Mouse (Mus musculus) 416B (cell line): Measurements from ENCODE around the gene Evx1.

Experiments used
- DNase-seq: peaks from one replicate; pipeline ENCODE4 v3.0.0; 2011; ENCODE audit warnings: low read depth

The Evx1 gene

DNA sequence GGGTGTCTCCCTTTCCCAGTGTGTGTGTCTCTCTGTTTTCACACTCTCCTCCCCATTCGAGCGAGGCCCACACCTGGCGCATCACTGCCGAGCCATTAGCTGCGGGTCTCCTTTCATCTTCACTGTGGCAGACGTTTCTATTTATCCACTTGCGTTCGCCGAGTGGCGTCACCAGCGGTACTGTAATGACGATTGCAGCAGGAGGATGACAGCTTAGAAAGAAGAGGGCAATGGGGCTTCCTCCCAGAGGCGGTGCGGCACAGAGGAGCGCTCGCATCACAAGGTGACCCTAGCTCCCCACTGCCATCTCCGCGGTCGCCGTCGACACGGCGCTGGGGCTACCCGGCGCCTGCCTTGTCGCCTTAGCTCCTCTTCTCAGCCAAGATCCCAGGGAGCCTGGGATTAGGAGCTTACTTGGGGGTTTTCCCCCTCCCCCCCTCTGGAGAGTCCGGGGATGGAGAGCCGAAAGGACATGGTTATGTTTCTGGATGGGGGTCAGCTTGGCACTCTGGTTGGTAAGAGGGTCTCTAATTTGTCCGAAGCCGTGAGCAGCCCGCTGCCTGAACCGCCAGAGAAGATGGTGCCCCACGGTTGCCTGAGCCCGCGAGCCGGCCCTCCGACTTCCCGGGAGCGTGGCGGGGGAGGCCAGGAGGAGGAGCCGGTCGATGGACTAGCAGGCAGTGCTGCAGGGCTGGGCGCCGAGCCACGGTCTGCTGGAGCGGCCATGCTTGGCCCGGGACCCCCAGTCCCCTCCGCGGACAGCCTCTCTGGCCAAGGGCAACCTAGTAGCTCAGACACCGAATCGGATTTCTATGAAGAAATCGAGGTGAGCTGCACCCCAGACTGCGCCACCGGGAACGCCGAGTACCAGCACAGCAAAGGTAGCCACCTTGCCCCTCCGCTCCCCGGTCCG is at the start of gene Evx1:
Evx1 (plus strand) TSS at position 108 of the 913 bp plus-strand sequence.
- DNase-seq, result no peak

DNA sequence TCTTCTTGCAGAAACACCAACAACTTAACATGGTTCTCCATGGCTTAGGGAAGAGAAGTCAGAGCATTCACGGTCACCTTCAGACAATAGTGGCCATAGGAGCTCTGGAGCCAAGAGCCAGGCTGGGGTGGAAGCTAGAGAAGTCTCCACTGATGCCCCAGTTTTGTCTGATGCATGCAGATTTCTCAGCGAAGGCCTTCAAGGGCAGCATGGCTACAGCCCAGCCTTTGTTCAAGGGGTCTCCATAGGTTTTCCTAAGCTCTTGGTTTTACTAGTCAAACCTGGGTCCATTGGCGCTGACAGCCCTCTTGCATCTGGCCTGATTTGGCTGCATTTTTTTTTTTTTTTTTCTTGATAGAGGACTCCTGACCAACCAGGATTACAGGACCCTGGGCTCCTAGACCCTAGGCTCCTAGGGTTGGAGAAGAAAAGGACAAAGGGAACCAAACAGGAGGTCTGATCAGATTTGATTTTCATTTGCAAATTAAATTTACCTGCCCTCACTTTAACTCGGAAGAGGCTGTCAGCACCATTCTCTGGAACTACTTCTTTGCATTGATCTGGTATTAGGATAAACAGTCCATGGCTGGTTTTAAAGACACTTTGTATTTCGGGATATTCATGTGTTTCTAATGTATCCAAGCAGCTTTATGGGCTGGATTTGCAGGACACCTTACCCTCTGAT is 49.0 kb upstream of the Evx1 start:
- no peak for DNase-seq

DNA sequence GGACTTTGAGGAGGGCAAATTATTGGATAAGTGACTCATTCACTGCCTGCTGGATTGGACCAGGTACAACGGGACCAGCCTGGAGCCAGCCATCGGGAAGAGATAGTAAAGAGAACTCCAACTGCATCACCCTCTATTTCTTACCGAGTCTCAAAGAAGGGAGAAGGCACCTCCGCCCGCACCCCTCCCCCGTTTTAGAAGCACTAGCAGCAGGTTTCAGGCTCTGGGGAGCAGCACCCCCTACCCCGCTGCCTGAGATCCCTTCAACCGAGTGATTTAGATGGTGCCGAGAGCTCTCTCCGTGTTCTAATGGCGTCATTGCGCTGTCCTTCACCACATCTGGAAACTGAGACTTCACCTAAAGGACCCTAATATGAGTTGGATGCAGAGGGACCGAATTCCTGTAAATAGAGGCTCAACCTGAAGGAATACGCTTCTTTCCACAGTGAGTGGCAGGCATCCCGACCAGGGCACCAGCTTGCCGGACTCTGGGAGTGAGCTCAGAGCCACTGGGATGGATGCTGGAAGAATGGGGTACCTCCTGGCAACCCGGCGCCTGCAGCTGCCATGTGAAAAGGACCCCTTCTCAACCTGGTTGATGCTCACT is 47.9 kb upstream of the Evx1 start:
- no peak for DNase-seq

DNA sequence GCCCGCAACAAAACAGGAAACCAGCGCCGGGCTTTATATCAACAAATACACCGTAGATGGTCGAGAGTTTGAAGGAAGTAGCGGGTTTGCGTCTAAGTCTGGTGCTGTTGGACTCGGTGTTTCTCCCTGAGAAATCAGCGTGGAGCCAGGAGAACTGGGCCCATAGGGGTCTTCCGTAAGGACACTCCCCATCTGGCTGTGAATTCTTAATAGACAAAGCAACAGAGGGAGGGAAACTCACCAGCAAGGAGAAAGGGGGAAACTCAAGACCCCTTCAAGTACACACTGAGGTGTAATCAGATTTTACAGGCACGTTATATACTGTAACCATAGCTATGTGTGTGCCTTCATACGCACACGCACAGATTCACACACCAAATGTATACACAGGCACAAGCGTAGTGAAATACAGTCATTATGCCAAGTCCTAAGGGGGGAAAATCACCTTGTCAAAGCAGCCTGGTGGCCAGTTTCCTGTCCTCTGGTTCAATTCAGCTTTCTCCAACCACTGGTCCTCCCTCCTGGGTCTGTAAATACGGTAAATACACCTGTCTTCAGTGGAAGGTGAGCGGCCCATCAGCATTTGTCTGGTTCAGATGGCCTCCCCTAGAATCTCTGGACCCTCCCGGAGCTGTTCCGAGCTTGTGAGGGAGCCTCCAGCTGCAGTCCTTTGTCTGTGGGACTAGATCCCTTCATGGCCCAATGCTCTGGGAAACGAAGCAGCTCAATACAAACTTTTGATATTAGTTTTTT is 47.2 kb upstream of the Evx1 start:
- DNase-seq, result no peak

DNA sequence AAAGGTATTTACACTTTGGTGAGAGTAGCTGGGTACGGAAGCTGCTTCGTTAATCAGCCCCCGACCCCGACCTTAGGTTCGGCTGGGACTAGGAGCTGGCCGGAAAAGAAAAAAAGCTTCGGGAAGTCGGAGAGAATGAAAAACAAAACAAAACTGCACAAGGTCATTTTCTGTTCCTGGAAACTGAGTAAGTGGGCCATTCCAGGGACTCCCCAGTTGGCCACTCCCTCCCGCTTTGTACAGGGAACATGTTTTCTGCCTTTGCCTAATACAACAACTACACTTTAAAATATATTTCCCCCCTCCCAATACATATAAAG is 46.7 kb upstream of the Evx1 start:
- no peak for DNase-seq

DNA sequence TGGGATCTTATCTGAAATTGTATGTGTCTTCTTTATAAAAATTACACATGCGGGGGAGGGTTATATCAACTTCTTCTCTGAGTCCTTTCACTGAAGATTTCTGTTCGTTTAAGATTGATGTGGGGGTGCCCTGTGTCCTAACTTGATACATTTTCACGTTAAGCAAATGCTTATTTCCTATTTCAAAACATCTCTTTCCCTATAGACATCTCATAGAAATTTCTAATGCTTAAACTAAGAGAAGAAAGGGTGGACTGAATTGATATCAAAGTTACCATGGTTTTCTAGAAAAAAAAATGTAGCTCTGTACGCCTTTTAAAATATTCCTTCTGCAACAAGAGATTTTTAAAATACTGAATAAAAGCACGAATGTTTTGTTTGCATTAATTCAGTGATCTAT is 46.1 kb upstream of the Evx1 start:
- no peak for DNase-seq

DNA sequence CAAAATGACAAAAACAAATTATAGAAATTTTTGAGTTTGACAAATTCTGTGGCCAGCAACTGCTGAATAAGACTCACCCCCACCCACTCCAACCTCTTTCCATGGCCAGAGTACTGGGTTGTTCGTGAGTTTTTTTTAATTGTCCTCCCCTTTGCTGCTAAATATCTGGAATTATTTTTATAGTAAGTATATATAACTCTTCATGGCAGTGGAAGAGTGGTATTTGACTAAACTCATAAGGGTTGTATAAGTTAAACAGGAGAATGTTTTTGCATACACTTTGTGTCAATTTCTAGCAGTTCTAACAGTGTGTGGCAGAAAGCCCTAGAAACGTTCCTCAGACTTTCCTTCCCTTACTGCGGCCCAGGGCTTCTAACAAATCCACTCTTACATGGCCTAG is 45.6 kb upstream of the Evx1 start:
- DNase-seq, result no peak

DNA sequence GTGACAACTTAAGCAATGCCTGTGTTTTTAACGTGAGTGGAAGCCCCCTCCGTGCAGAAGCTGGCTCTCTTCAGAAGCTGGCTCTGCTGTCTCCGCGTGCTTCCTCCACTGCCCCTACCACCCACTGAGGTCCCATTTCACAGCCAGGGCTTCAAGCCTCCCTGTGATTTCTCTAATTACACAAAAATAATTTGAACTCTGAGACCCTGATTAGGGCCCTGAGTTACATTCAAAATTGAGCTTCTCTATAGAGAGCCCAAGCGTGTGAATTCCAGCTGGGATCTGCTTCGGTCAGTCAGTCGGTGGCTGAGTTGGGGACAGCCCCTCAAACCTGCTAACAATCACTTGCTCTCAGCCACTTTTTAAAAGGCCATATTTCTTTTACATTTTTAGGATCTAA is 45.0 kb upstream of the Evx1 start:
- DNase-seq, result no peak

DNA sequence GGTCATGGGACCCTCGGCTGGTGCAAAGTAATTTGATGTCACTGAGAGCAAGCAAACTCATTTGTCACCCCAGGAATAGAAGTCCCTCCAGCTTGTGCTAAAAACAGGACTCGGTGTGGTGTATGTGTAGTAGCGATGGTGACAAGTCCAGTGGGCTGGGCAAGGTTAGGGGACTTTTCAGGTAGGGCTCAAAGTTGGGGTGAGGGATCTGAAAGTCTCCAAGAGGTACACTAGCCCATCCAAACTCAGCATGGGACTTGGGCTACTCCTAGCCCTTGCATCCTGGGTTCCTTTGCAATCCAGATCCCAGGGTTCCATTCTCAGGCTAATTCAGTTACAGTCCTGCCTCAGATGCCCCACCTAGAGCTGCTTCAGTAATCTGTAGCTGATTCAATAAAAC is 44.5 kb upstream of the Evx1 start:
- no peak for DNase-seq

DNA sequence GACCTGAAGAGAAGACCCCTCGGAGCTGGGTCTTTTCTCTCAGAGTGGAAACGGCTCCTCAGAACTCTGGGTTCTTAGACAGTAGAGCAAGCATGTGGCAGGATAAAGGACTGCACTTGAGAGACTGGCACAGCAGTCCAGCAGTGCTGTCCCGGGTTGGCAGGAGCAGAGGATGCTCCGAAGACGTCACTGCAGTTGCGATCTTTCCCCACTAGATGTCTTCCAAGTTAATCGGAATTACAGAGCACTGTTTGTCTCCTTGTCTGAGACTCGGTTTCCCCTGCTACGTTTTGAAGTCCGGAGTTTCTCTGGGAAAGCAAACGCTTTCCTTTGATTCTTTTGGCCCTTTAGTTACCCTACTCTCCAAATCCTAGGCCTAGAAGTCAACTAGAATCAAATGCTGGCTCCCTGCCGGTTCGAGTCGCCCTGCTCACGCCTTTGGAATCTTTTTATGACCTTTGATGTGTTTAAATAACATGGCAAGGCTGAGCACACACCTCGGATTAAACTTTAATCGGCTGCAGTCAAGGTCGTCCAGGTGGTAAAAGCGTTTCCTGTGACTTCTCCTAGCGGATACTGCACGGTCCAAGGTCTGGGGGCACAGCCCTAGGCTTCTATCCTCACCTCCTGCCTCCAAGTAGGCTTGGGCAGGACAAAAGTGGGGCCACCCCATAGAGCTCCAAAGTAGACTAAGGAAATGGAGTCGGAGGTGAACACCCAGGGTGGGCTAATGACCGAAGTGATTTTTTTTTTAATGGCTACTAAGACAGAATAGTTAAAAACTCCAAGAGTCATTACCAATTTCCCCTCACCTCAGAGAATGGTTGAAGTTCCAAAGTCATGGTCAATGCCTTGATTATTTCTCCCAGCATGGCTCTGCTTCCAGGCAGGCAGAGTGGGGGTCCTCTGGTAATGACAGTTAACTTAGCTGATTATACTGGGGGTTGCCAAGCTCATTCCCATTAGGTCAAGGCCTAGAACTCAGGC is 42.5 kb upstream of the Evx1 start:
- DNase-seq, result peak; percentile 42

DNA sequence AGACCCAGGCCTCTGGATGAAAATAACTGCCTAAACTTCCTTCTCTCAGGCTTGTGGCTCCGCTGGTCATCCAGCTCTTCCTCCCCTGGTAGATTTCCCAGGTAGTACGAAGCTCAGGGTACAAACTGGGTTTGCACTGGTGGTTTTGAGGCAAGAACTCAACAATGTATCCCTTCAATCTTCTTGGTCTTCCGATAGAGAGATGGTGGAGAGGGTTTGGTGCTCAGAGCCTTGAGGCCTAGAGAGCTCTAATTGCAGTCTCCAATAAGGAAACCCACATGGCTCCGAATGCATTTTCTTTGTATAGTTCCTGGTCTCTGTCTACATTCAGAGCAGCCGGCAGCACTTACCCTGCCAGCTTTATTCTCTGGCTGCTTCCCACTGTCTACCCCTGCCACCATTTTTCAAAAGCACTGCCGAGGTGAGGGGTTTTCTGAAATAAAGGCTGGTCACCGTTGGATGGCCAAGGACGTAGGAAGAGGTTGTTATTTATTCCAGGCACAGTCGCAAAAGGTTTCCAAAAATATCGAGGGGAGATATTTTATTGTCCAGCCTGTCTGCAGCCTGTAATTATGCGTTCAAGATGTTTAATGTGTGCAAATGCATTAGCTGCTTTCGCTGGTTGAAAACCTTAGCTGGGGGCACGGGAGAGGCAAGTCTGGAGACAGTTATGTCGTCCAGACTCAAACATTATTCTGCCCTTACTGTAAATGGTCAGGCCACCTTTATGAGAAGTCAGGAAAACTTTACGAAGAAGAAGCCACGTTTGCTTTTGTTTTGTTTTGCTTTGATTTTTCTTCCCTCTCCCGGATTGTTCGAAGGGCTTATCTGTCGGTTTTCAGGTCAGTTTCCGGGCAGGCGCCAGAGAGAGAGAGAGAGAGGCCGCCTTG is 40.3 kb upstream of the Evx1 start:
- no peak for DNase-seq

DNA sequence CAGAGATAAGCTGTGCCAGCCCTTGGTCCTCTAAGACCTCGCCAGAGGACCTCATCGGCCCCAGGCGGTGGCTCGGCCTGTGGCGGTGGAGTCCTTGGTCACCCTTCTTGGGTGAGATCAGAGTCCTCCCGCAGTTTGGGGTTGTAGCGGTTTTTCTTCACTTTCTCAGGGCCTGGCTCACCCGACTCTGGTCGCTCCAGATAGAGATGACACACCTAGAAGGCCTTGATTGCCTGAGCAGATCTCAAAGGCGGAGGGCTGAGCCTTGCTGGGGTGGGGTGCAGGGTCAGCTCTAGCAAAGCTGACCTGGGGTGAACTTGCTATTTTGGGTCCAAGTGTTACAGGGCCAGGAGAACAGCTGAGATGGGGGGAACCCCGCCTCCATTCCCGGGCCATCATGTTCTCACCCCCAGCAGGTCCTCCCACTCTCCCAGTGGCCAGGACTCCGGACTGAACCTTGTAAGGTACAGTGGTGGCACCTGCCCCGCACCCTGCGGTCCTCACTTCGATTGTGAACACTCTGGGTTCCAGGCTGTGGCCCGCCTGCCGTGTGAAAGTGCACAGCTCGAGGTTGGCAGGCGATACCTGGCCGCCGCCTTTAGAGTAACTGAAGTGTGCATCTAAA is 39.5 kb upstream of the Evx1 start:
- DNase-seq, result no peak

DNA sequence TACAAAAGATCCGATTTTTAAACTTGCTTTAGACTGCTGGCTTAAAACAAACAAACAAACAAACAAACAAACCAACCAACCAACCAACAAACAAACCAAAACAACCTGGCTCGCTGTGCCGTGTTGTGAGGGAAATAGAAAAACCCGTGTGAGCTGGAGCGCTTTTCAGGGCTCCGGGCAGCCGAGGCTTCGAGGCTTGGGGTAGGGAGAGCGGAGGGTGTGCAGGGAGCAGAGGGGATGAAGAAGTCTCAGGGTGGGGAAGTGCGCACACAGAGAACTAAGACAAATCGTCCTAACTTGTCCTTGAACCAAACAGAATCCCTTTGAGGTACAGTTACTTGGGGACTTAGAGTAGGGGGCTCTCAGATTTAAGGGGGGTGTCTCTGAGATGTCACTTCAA is 38.7 kb upstream of the Evx1 start:
- no peak for DNase-seq

DNA sequence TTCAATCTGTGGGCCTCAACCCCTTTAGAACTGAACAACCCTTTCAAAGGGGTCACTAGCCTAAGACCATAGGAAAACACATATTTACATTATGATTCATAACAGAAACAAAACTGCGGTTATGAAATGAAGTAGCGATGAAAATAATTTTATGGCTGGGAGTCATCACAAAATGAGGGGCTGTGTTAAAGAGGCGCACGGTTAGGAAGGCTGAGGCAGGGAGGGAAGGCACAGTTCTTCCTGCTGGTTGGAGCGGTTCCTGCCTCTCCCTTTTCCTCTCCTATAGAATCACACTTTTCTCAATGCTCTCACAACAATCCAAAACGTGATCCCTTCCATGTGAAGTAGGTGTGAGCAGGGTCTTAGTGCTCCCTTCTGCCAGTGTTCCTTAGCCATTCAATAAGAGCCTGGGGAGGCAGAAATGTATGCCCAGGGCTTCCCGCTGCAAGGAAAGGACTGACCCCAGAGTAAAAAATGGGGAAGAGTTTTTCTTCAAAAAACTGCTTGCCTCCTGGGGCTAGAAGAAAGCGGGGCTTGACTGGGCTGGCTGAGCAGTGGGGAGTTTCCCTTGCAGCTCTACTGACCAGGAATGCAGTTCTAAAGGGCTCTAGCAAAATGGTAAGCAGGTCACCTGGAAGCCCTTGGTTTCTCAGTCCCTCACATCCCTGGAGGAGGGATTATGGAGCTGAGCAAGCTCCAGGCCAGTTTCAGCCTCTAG is 37.6 kb upstream of the Evx1 start:
- no peak for DNase-seq

DNA sequence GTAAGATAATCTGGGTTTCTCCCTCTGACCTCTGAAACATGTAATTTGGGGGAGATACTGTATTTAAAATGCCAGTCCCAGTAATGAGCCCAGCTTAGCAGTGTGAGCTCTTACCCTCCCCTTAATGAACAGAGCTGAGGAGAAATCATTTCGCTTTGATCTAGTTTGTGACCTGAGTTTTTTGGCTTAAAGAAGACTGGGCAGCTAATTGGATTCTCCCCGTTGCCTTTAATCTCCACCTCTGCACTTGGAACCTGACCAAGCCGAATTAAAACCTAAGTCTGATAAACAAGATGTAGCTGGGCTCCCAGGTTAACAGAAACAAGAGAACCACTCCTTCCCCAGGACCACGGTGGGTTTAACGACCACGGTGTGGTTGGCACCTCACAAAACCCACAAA is 36.9 kb upstream of the Evx1 start:
- DNase-seq, result no peak

DNA sequence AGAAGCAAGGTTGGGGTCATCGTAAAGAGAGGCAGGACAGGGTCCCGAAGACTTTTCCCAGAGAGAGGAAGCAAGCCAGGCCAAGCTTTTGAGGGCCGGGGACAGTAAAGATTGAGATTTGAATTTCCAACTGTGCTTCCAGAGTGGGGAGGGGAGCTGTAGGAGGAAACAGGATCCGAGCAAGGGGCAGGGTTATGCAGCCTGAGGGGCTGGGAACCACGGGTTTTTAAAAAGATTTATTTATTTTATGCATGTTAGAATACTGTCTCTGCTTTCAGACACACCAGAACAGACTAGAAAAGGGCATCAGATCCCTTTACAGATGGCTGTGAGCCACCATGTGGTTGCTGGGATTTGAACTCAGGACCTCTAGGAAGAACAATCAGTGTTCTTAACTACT is 36.4 kb upstream of the Evx1 start:
- no peak for DNase-seq

DNA sequence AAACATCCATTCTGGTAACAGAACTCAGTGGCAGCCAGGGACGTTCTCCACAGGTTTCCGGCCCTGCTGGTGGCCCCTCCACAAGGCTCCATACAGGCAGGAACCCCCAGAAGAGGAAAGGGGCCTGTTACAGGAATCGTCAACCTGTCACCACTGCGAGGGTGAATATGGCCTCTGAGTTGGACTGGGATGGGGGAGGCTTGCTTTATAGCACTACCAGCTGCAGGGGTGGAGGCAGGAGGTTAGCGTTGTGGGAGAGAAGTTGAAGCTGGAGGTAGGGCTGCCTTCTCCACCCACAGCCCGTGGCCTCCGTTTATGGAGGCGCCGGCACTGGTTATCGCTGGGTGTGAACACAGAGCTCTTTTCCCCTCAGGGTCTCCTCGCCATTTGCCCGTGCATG is 32.2 kb upstream of the Evx1 start:
- no peak for DNase-seq

DNA sequence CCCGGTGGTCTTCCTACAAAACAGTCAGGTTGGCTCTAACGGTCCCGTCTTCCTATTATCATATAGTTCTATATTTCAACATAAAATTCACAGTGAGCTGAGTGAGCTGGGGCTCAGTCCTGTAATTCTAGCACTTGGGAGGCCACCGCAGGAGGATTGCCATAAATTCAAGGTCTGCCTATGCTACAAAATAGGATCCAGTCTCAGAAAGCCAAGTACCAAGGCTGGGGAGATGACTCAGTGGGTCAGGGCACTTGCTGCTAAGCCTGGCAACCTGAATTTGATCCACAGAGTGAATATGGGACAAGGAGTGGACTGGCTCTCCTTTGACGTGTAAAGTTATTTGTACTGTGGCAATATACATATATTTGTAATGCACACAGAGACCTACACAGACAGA is 29.4 kb upstream of the Evx1 start:
- DNase-seq, result no peak

DNA sequence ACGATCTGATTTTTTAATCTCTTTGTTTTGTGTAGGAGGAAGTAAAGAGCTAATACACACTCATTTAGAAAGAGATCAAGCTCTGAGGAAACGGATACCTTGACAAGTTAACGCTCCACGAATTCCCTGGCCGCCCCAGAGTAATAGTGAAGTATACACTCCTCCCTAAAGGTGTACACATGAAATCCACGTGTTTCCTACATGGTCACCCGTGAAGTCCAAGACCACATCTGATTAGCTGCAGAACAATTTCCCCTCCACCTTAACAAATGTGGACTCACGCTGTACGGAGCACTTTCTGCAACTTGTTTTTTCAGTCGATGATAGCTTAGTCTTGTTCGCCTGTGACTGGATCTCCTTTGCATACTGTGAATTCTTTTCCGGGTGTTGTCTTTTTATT is 23.1 kb upstream of the Evx1 start:
- DNase-seq, result no peak
